Mouse (Mus musculus) CH12.LX (cell line): Measurements from ENCODE around the gene Dhdds. TPM values are rescaled to one million over a fixed set of nuclear protein-coding genes. Genes with fewer than 3 reads are reported as not detected.

Experiments
- DNase-seq: peaks from one replicate; pipeline ENCODE4 v3.0.0-alpha.2; 2013; ENCODE audit errors: extremely low read depth
- H3K27ac ChIP-seq: 2 replicates; pipeline ENCODE4 v1.5.1; 2012; ENCODE audit warnings: low read depth, mild to moderate bottlenecking, control low read depth, moderate library complexity; ENCODE audit not compliant: insufficient read depth
- H3K27me3 ChIP-seq: replicated peaks from 2 replicates; pipeline ENCODE3; 2012; ENCODE audit warnings: inconsistent platforms
- H3K36me3 ChIP-seq, 2 experiments: replicated peaks in 1 of 2; 2 replicates each; pipeline versions ENCODE3 to v1.6.1; 2012; ENCODE audit warnings: inconsistent platforms in 1 of 2, low read length in 1 of 2, mild to moderate bottlenecking in 1 of 2, mixed read lengths in 1 of 2, moderate library complexity in 1 of 2; ENCODE audit not compliant: control insufficient read depth in 1 of 2, insufficient read depth in 1 of 2
- H3K4me1 ChIP-seq, 2 experiments: 2 replicates each; pipeline ENCODE4 v1.6.1; 2012; ENCODE audit warnings: inconsistent platforms in 1 of 2, moderate library complexity in 1 of 2; ENCODE audit not compliant: insufficient read depth in 2 of 2, control insufficient read depth in 1 of 2
- H3K4me2 ChIP-seq: 2 replicates; pipeline ENCODE4 v1.6.1; 2012; ENCODE audit warnings: low read depth, mild to moderate bottlenecking, control low read depth; ENCODE audit not compliant: poor library complexity, insufficient read depth, severe bottlenecking
- H3K4me3 ChIP-seq, 3 experiments: fragments of 150-350 bp in 1 of 3; sonication (generic) in 1 of 3; replicated peaks in 1 of 3; 2 replicates each; pipeline versions ENCODE3 to v1.5.1; 2011 to 2012; ENCODE audit warnings: low read depth in 2 of 3, low read length in 2 of 3, mild to moderate bottlenecking in 2 of 3, moderate library complexity in 2 of 3, control low read depth in 1 of 3, improper control_type of control experiment in 1 of 3, inconsistent platforms in 1 of 3, mixed read lengths in 1 of 3; ENCODE audit not compliant: poor library complexity in 1 of 3
- H3K79me2 ChIP-seq: replicated peaks from 2 replicates; pipeline ENCODE4 v1.6.1; 2012; ENCODE audit warnings: mild to moderate bottlenecking, moderate library complexity; ENCODE audit not compliant: control insufficient read depth, poor library complexity, insufficient read depth, severe bottlenecking; ENCODE audit errors: extremely low read depth
- H3K9ac ChIP-seq: 2 replicates; pipeline ENCODE4 v1.6.1; 2012; ENCODE audit warnings: low read depth, mild to moderate bottlenecking, control low read depth, moderate library complexity; ENCODE audit not compliant: insufficient read depth
- H3K9me3 ChIP-seq: replicated peaks from 2 replicates; pipeline ENCODE3; 2012; ENCODE audit warnings: low read length, inconsistent platforms, mixed read lengths
- BHLHE40 ChIP-seq: IDR thresholded peaks from 2 replicates; pipeline ENCODE4 v1.6.1; 2011; ENCODE audit warnings: mild to moderate bottlenecking, low read depth, low read length, improper control_type of control experiment
- E2F4 ChIP-seq: IDR thresholded peaks from 2 replicates; pipeline ENCODE4 v1.6.1; 2011; ENCODE audit warnings: low read depth, low read length, improper control_type of control experiment; ENCODE audit not compliant: insufficient replicate concordance
- EP300 ChIP-seq: IDR thresholded peaks from 2 replicates; pipeline ENCODE4 v1.6.1; 2011; ENCODE audit warnings: low read length, improper control_type of control experiment
- GABPA ChIP-seq: IDR thresholded peaks from 2 replicates; pipeline ENCODE4 v1.6.1; 2012; ENCODE audit warnings: low read depth, low read length, improper control_type of control experiment, inconsistent platforms; ENCODE audit not compliant: insufficient replicate concordance
- JUN ChIP-seq: IDR thresholded peaks from 2 replicates; pipeline ENCODE4 v1.6.1; 2011; ENCODE audit warnings: low read depth, mild to moderate bottlenecking, low read length, improper control_type of control experiment, moderate library complexity; ENCODE audit not compliant: insufficient read depth
- MAFK ChIP-seq: IDR thresholded peaks from 2 replicates; pipeline ENCODE4 v1.6.1; 2011; ENCODE audit warnings: low read length, improper control_type of control experiment; ENCODE audit not compliant: insufficient replicate concordance
- MAX ChIP-seq: IDR thresholded peaks from 2 replicates; pipeline ENCODE4 v1.6.1; 2011; ENCODE audit warnings: low read length, improper control_type of control experiment
- MEF2A ChIP-seq: IDR thresholded peaks from 2 replicates; pipeline ENCODE4 v1.6.1; 2014; ENCODE audit warnings: low read depth, mild to moderate bottlenecking, inconsistent platforms, low read length, improper control_type of control experiment, borderline replicate concordance
- MYC ChIP-seq: IDR thresholded peaks from 2 replicates; pipeline ENCODE4 v1.6.1; 2011; ENCODE audit warnings: low read depth, mild to moderate bottlenecking, improper control_type of control experiment, low read length
- NELFE ChIP-seq: IDR thresholded peaks from 2 replicates; pipeline ENCODE4 v1.6.1; 2011; ENCODE audit warnings: low read depth, low read length, improper control_type of control experiment
- PAX5 ChIP-seq: IDR thresholded peaks from 2 replicates; pipeline ENCODE4 v1.6.1; 2012; ENCODE audit warnings: low read length, inconsistent platforms, mixed read lengths
- POLR2A ChIP-seq: IDR thresholded peaks from 2 replicates; pipeline ENCODE4 v1.6.1; 2011; ENCODE audit warnings: low read depth, mild to moderate bottlenecking, improper control_type of control experiment, low read length
- POLR2AphosphoS2 ChIP-seq: IDR thresholded peaks from 2 replicates; pipeline ENCODE4 v1.6.1; 2011; ENCODE audit warnings: low read depth, low read length, improper control_type of control experiment
- RAD21 ChIP-seq: IDR thresholded peaks from 2 replicates; pipeline ENCODE4 v1.6.1; 2011; ENCODE audit warnings: low read depth, mild to moderate bottlenecking, low read length, improper control_type of control experiment, moderate library complexity
- SIN3A ChIP-seq: IDR thresholded peaks from 2 replicates; pipeline ENCODE4 v1.6.1; 2012; ENCODE audit warnings: low read length, improper control_type of control experiment, inconsistent platforms
- USF2 ChIP-seq: conservative IDR thresholded peaks from 2 replicates; pipeline ENCODE4 v1.6.1; 2011; ENCODE audit warnings: low read depth, low read length, improper control_type of control experiment
- ZC3H11A ChIP-seq: IDR thresholded peaks from 2 replicates; pipeline ENCODE4 v1.6.1; 2012; ENCODE audit warnings: low read depth, mild to moderate bottlenecking, inconsistent platforms, low read length, improper control_type of control experiment
- ZNF384 ChIP-seq: IDR thresholded peaks from 2 replicates; pipeline ENCODE4 v1.6.1; 2012; ENCODE audit warnings: low read depth, low read length, improper control_type of control experiment, inconsistent platforms
- dilution Hi-C: fragments of 300-500 bp; cut with MboI; formaldehyde crosslinking; loops from 2 replicates; pipeline ENCODE4 v1.14.3; 2020; ENCODE audit warnings: low sequenced_read_pairs; ENCODE audit not compliant: extremely low pct_unique_long_range_greater_than_20kb, extremely low pct_ligation_motif_present
- in situ Hi-C: fragments of 300-500 bp; cut with MboI; formaldehyde crosslinking; loops from 3 replicates; pipeline ENCODE4 v1.14.3; 2019; ENCODE audit warnings: low sequenced_read_pairs, low pct_ligation_motif_present, low pct_unique_long_range_greater_than_20kb, mixed read lengths
- polyA plus RNA-seq: library from polyadenylated mRNA; unstranded; fragments of >175 nt; gene quantifications from 2 replicates; pipeline ENCODE4 v1.2.1, GENCODE M21; 2012; ENCODE audit warnings: low read depth; ENCODE audit not compliant: insufficient read length
- total RNA-seq, 2 experiments: library from RNA; depleted of rRNA; stranded (reverse); fragments of 300-350 nt in 1 of 2; fragments of >200 nt in 1 of 2; gene quantifications; 2 replicates each; pipeline ENCODE4 v1.2.3; 2012 to 2014

Dhdds gene
- total and polyA plus RNA-seq, 3 experiments = 12.9 to 33.1 (median 29.4) TPM

GRCm38 (mm10) chr4:133943791-133944190 is 56.9 kb downstream of the Dhdds start:
- no peaks in the 10 kb centered on the region for H3K4me1 ChIP-seq
- TF ChIP-seq BHLHE40 (no peak), MEF2A (no peak), PAX5 (no peak), MAFK (no peak), ZNF384 (no peak), POLR2A (no peak), ZC3H11A (no peak), POLR2AphosphoS2 (no peak)
- in situ Hi-C loops = no loop called here
- peaks cover 3% of the 10 kb centered on the region for H3K9me3 ChIP-seq
- no peak for DNase-seq
- no peaks in the 10 kb centered on the region for H3K79me2 ChIP-seq
- no peaks in the 10 kb centered on the region for H3K36me3 ChIP-seq
- no peak overlapping the region for H3K4me3 ChIP-seq
- H3K27me3 ChIP-seq = peaks cover 2% of the 10 kb centered on the region
- no peak overlapping the region for H3K4me2 ChIP-seq
- dilution Hi-C loops = no loop called here
- no peak overlapping the region for H3K27ac ChIP-seq
- no peak overlapping the region for H3K9ac ChIP-seq

- no peak for DNase-seq
- no peak for TF ChIP-seq SIN3A
- no peak for TF ChIP-seq E2F4
- TF ChIP-seq USF2 = no peak
- TF ChIP-seq RAD21 = no peak
- TF ChIP-seq GABPA = no peak
- TF ChIP-seq JUN = no peak
- no peak for TF ChIP-seq EP300
- no peak for TF ChIP-seq ZNF384
- TF ChIP-seq, all 38 proteins: peak for 0
- Histone ChIP-seq H3K27ac (no peak overlapping the region), H3K36me3 (no peaks in the 10 kb centered on the region), H3K4me3 (no peak overlapping the region), H3K79me2 (no peaks in the 10 kb centered on the region), H3K9ac (no peak overlapping the region), H3K4me1 (no peaks in the 10 kb centered on the region), H3K4me2 (no peak overlapping the region), H3K9me3 (peaks cover 3% of the 10 kb centered on the region), H3K27me3 (no peaks in the 10 kb centered on the region)
- dilution Hi-C loops = no loop called here
- in situ Hi-C loops = no loop called here
These were observed 58.0 kb downstream of the Dhdds start for GRCm38 (mm10) chr4:133942679-133943078.

GRCm38 (mm10) chr4:133941576-133941975 is 59.1 kb downstream of the Dhdds start:
- H3K4me1 ChIP-seq = no peaks in the 10 kb centered on the region
- H3K9ac ChIP-seq = no peak overlapping the region
- H3K36me3 ChIP-seq = no peaks in the 10 kb centered on the region
- no peak for DNase-seq
- no peak for TF ChIP-seq MAX
- no peak for TF ChIP-seq NELFE
- TF ChIP-seq MYC = no peak
- TF ChIP-seq, all 38 proteins: peak for 0
- no peaks in the 10 kb centered on the region for H3K79me2 ChIP-seq
- H3K9me3 ChIP-seq = peaks cover 3% of the 10 kb centered on the region
- dilution Hi-C loops (no loop called here), in situ Hi-C loops (no loop called here)
- H3K4me2 ChIP-seq = no peak overlapping the region
- no peak overlapping the region for H3K4me3 ChIP-seq
- no peak overlapping the region for H3K27ac ChIP-seq
- H3K27me3 ChIP-seq = no peaks in the 10 kb centered on the region
